Comparison of ENCODE assay signal across 8 mouse cellular contexts in genomic region chrX:9662391-9663111, GRCm38 (mm10). TPM values are rescaled to one million over a fixed set of nuclear protein-coding genes. Genes with fewer than 3 reads are reported as not detected.
DNase-seq lines count a peak whose midpoint lies in the region; ATAC-seq and TF ChIP-seq lines count a peak whose summit lies in the region.

Gene Dynlt3, minus strand, starts transcription at chrX:9663003.

- H3K27ac ChIP-seq in ES-E14 (ENCODE audit: insufficient read depth, low read depth, low read length, poor library complexity, severe bottlenecking): 0 out of 2 replicates have a peak within 1 kb of the TSS, but pooled peaks have one; percentile 47
- H3K27ac ChIP-seq in forebrain, embryonic 15.5 days (replicated peaks): peak within 1 kb of the TSS; percentile 77
- H3K27ac ChIP-seq in layer of hippocampus, adult 2 months: peak within 1 kb of the TSS; percentile 87
- H3K27ac ChIP-seq in lung, embryonic 15.5 days: peak within 1 kb of the TSS; percentile 82

- peak; percentile 98 for ATAC-seq in forebrain, embryonic 15.5 days (replicated peaks)
- peak; percentile 99 for ATAC-seq in lung, embryonic 15.5 days (ENCODE audit: borderline replicate concordance, extremely low read depth, low FRiP score, low TSS enrichment)

- H3K36me3 ChIP-seq in ES-E14 (ENCODE audit: control insufficient read depth, insufficient read depth, low read length, poor library complexity, severe bottlenecking): no peaks in the 10 kb centered on the region
- H3K36me3 ChIP-seq in forebrain, embryonic 15.5 days: no peaks in the 10 kb centered on the region
- no peaks in the 10 kb centered on the region for H3K36me3 ChIP-seq in lung, embryonic 15.5 days

- no peaks in the 10 kb centered on the region for H3K27me3 ChIP-seq in forebrain, embryonic 15.5 days
- H3K27me3 ChIP-seq in lung, embryonic 15.5 days: no peaks in the 10 kb centered on the region

- H3K4me2 ChIP-seq in forebrain, embryonic 15.5 days (replicated peaks): peak within 1 kb of the TSS; percentile 49
- H3K4me2 ChIP-seq in lung, embryonic 15.5 days: peak within 1 kb of the TSS; percentile 49

- peak within 1 kb of the TSS; percentile 71 to 76 for H3K4me3 ChIP-seq in ES-E14 (ENCODE audit: insufficient read depth in 1 of 2, low read depth in 1 of 2, low read length in 2 of 2, poor library complexity in 1 of 2, severe bottlenecking in 1 of 2)
- H3K4me3 ChIP-seq in forebrain, embryonic 15.5 days: peak within 1 kb of the TSS; percentile 51
- peak within 1 kb of the TSS; percentile 65 for H3K4me3 ChIP-seq in layer of hippocampus, adult 2 months
- H3K4me3 ChIP-seq in lung, embryonic 15.5 days: peak within 1 kb of the TSS; percentile 52

- in situ Hi-C loops in ES-E14 (cut with MboI; ENCODE audit: low sequenced_read_pairs in 2 of 2, unreplicated experiment in 2 of 2): no loop called here

- H3K9me3 ChIP-seq in ES-E14 (ENCODE audit: control insufficient read depth, insufficient read depth, low read depth, low read length): no peaks in the 10 kb centered on the region
- H3K9me3 ChIP-seq in forebrain, embryonic 15.5 days: no peaks in the 10 kb centered on the region
- H3K9me3 ChIP-seq in lung, embryonic 15.5 days: no peaks in the 10 kb centered on the region

- WGBS in forebrain, embryonic 15.5 days: 11% methylated on average over 29 of the region's 30 CpGs
- 9% methylated on average over 30 of the region's 30 CpGs for WGBS in lung, embryonic 15.5 days

- H3K4me1 ChIP-seq in ES-E14 (ENCODE audit: control insufficient read depth in 2 of 2, insufficient read depth in 2 of 2, low read length in 2 of 2, poor library complexity in 1 of 2): no peaks in the 10 kb centered on the region
- H3K4me1 ChIP-seq in forebrain, embryonic 15.5 days: peaks cover 3% of the 10 kb centered on the region; the same call in 1 of the 2 replicates
- H3K4me1 ChIP-seq in lung, embryonic 15.5 days: no peaks in the 10 kb centered on the region

- peak; percentile 58 for DNase-seq in ES-E14 (ENCODE audit: low read depth, low spot score)
- peak; percentile 72 for DNase-seq in cerebellum, adult 11 months
- DNase-seq in heart, postnatal 25 days (ENCODE audit: low spot score): peak; percentile 72
- peak; percentile 62 to 67 for DNase-seq in layer of hippocampus, adult 2 months (ENCODE audit: low spot score in 2 of 2)
- peak; percentile 79 for DNase-seq in ovary, adult 18-20 months (ENCODE audit: low spot score)
- DNase-seq in thymus, postnatal 0 days (ENCODE audit: low spot score): peak; percentile 65

- no peak for TF ChIP-seq CTCF in layer of hippocampus, adult 2 months (conservative IDR thresholded peaks at IDR 0.05)

- intact Hi-C loops in heart, postnatal 25 days (cut with DNase I): no loop called here

- peak within 1 kb of the TSS; percentile 40 for H3K9ac ChIP-seq in ES-E14 (ENCODE audit: insufficient read depth, low read depth, low read length, poor library complexity, severe bottlenecking)
- H3K9ac ChIP-seq in forebrain, embryonic 15.5 days (replicated peaks): peak within 1 kb of the TSS; percentile 56
- H3K9ac ChIP-seq in lung, embryonic 15.5 days: peak within 1 kb of the TSS; percentile 51

TF ChIP-seq in ES-E14, 5 proteins besides CTCF, POLR2A, EP300 and RAD21:
- TF ChIP-seq ZNF384 (IDR thresholded peaks at IDR 0.05; ENCODE audit: low read depth, low read length) (no peak), CHD2 (IDR thresholded peaks at IDR 0.05; ENCODE audit: low read depth, low read length) (no peak), MAFK (IDR thresholded peaks at IDR 0.05; ENCODE audit: insufficient read depth, low read depth, low read length) (no peak), ZC3H11A (IDR thresholded peaks at IDR 0.05; ENCODE audit: borderline replicate concordance, low read depth, low read length) (no peak), HCFC1 (IDR thresholded peaks at IDR 0.05; ENCODE audit: borderline replicate concordance, insufficient read depth, low read length) (no peak)

RNA-seq across cellular contexts. Expression of gene Dynlt3, which starts in this region (rescaled TPM):
- total RNA-seq in ES-E14 (2012; rRNA removed): 8.9 and 16.5 TPM in 2 replicates
- polyA plus RNA-seq in forebrain, embryonic 15.5 days (2015; fragmentation: Nextera tagmentation; extraction: Ambion mirVana): 33.5 and 35.5 TPM in 2 replicates
- 10 to 100 TPM; 47.2 to 55.2 TPM for total RNA-seq in heart, postnatal 25 days (2021)
- total RNA-seq in layer of hippocampus, adult 2 months (2021): 100 to 1,000 TPM; 125 to 129 TPM
- 63.1 and 66.7 TPM in 2 replicates for polyA plus RNA-seq in lung, embryonic 15.5 days (2015; fragmentation: Nextera tagmentation; extraction: Ambion mirVana)
- polyA plus RNA-seq in thymus, postnatal 0 days (2015; fragmentation: Nextera tagmentation; extraction: Ambion mirVana): 51.3 and 54.6 TPM in 2 replicates

Comparison
In these comparisons a context has a peak if more than half of its experiments do, and no peak if none do; other contexts are left out.
1. Peak in every context shown above with its lines: DNase-seq, ATAC-seq, H3K4me3 ChIP-seq and H3K27ac ChIP-seq.